In the genomic region with DNA sequence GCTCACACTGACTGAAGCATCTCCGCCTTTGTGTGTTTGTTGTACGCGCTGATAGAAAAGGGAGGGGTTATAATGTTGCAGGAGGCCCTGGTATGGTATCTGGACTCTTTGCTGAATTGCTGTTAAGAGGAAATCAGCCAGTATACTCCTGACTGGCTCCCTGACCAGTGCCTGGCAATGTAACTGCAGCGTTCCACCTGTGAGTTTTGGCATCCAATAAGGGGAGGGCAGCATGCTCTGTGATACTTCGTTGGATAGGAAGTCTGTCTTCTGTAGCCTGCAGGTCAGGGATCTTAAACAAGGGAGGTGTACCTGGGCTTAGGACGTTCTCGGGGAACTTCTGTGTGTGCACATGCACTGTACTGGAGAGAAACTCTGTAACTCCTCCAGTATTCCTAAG, we compare ENCODE assay signal across 9 mouse cellular contexts.
"Had no signal": no experiment of that assay in that cellular context is flagged by ENCODE, and none has a peak within 500 bp of the region (broad histone marks: within the 10 kb centered on the region; RNA-seq: fewer than 3 reads in every experiment).

No protein-coding gene starts in this region.

- DNase-seq: kidney, postnatal 14 days; liver, embryonic 13.5 days; liver, postnatal 0 days; lung, postnatal 14 days; retina, postnatal 1 day; right cerebral cortex, postnatal 4 days; spleen, adult 18-20 months; thymus, adult 2 months; thymus, postnatal 25 days had no signal
